Mouse (Mus musculus) stomach, postnatal 0 days (tissue): ENCODE measurements around the gene Cdkn1a. TPM values are rescaled to one million over a fixed set of nuclear protein-coding genes. Genes with fewer than 3 reads are reported as not detected.

Source experiments
- ATAC-seq: fragments of 200-750 bp; cut with Nextera tagmentation; 2 replicates; pipeline ENCODE4 v1.8.0; 2017; ENCODE audit not compliant: low FRiP score, low TSS enrichment
- DNase-seq: peaks from one replicate; pipeline ENCODE4 v3.0.0-alpha.2; 2016; ENCODE audit warnings: low spot score
- H3K27ac ChIP-seq: fragments of 300-500 bp; sonication (generic); replicated peaks from 2 replicates; pipeline ENCODE4 v1.5.1; 2014; ENCODE audit warnings: mild to moderate bottlenecking, control low read depth
- H3K27me3 ChIP-seq: fragments of 300-500 bp; sonication (generic); 2 replicates; pipeline ENCODE4 v1.6.1; 2014; ENCODE audit warnings: low read length; ENCODE audit not compliant: control insufficient read depth, insufficient read depth
- H3K36me3 ChIP-seq: fragments of 300-500 bp; sonication (generic); 2 replicates; pipeline ENCODE4 v1.6.1; 2014; ENCODE audit warnings: low read length, mixed read lengths; ENCODE audit not compliant: control insufficient read depth, insufficient read depth
- H3K4me1 ChIP-seq: fragments of 300-500 bp; sonication (generic); replicated peaks from 2 replicates; pipeline ENCODE4 v1.6.1; 2014; ENCODE audit warnings: antibody characterized with exemption; ENCODE audit not compliant: control insufficient read depth, insufficient read depth
- H3K4me2 ChIP-seq: fragments of 300-500 bp; sonication (generic); replicated peaks from 2 replicates; pipeline ENCODE4 v1.6.1; 2014; ENCODE audit warnings: low read depth, mild to moderate bottlenecking, control low read depth, moderate library complexity
- H3K4me3 ChIP-seq: fragments of 300-500 bp; sonication (generic); 2 replicates; pipeline ENCODE4 v1.5.1; 2014; ENCODE audit warnings: low read depth, low read length, control low read depth
- H3K9ac ChIP-seq: fragments of 300-500 bp; sonication (generic); 2 replicates; pipeline ENCODE4 v1.6.1; 2014; ENCODE audit warnings: mild to moderate bottlenecking, low read length, control low read depth, mixed read lengths
- H3K9me3 ChIP-seq: fragments of 300-500 bp; sonication (generic); 2 replicates; pipeline ENCODE4 v1.6.1; 2016; ENCODE audit warnings: low read length; ENCODE audit not compliant: control insufficient read depth
- CTCF ChIP-seq: IDR thresholded peaks from 2 replicates; pipeline ENCODE4 v1.5.1; 2016; ENCODE audit warnings: antibody characterized with exemption, low read depth, mild to moderate bottlenecking, moderate library complexity
- EP300 ChIP-seq: optimal IDR thresholded peaks from 2 replicates; pipeline ENCODE3; 2016; ENCODE audit warnings: antibody characterized with exemption
- WGBS: fragments of 180-500 bp; shearing (Covaris S2); extraction: QIAGEN DNeasy Blood & Tissue Kit; methylation state at CpG from one replicate; pipeline ENCODE4 v1.1.7; 2014; 5-methylcytosine and 5-hydroxymethylcytosine counted together
- polyA plus RNA-seq: library from polyadenylated mRNA; unstranded; fragments of >200 nt; fragmentation: Nextera tagmentation; extraction: Ambion mirVana; gene quantifications from 2 replicates; pipeline ENCODE4 v1.2.1, GENCODE M21; 2015

Gene Cdkn1a
- polyA plus RNA-seq, 1 experiment from 2014 or later = 484 TPM

DNA sequence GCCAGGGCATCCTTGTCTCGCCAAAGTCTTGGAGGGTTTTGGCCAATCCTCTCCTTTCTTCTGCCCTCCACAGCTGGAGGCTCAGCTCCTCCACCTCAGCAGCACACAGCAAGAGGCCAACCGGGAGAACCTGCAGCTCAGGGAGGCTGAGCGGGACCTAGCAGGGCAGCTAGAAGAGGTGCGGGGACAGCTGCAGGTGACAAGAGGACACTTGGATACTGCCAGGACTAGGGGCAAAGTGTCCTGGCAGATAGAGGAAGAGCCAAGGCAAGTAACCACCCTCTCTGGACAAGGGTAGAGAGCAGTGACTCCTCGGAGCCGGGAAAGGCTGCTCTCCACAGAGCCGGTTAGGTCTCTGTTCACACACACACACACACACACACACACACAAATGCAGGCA is 47.1 kb downstream of the Cdkn1a start:
- Histone ChIP-seq H3K36me3 (no peaks in the 10 kb centered on the region), H3K9me3 (no peaks in the 10 kb centered on the region), H3K4me1 (peaks cover 12% of the 10 kb centered on the region; the same call in 1 of the 2 replicates), H3K4me2 (no peak overlapping the region), H3K4me3 (no peak overlapping the region), H3K9ac (no peak overlapping the region), H3K27ac (no peak overlapping the region), H3K27me3 (no peaks in the 10 kb centered on the region)
- ATAC-seq = no peak
- TF ChIP-seq CTCF (no peak), EP300 (no peak)
- no peak for DNase-seq
- 76% methylated on average over 7 of the region's 7 CpGs for WGBS

DNA sequence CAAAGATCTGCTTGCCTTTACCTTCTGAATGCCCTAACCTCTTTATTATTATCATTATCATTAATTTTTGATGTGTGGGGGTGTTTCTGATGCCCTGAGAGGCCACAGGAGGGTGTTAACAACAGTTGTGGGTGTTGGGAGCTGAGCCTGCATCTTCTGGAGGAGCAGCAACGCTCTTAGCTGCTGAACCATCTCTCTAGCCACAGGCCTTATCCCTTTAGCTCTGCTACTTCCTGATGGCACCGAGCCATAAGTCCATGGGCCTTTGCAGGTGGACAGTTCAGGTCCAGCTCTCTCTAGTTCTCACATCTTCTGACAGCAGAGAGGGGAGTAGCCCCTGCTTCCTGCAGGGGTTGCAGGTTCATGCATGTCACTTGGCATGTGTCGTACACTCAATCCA is 50.8 kb downstream of the Cdkn1a start:
- TF ChIP-seq EP300 = no peak
- TF ChIP-seq CTCF = no peak

GRCm38 (mm10) chr17:29143266-29143665 is 52.5 kb downstream of the Cdkn1a start:
- Histone ChIP-seq H3K4me1 (0 out of 2 replicates have a peak, but pooled peaks cover 3% of the 10 kb centered on the region), H3K4me3 (no peak overlapping the region), H3K36me3 (no peaks in the 10 kb centered on the region), H3K27me3 (no peaks in the 10 kb centered on the region), H3K9ac (no peak overlapping the region), H3K4me2 (no peak overlapping the region), H3K27ac (no peak overlapping the region), H3K9me3 (no peaks in the 10 kb centered on the region)
- ATAC-seq (no peak), DNase-seq (no peak)
- TF ChIP-seq CTCF = no peak
- no peak for TF ChIP-seq EP300
- WGBS = 80% methylated on average over 8 of the region's 8 CpGs

More for the DNA sequence above, 50.8 kb downstream of the Cdkn1a start:
- no peaks in the 10 kb centered on the region for H3K9me3 ChIP-seq
- H3K36me3 ChIP-seq = no peaks in the 10 kb centered on the region
- no peak overlapping the region for H3K4me3 ChIP-seq
- no peak for DNase-seq
- ATAC-seq = no peak
- no peaks in the 10 kb centered on the region for H3K27me3 ChIP-seq
- WGBS = 75% methylated on average over 3 of the region's 3 CpGs
- no peak overlapping the region for H3K4me2 ChIP-seq
- H3K27ac ChIP-seq = no peak overlapping the region
- no peak overlapping the region for H3K9ac ChIP-seq
- peaks cover under 1% of the 10 kb centered on the region; the same call in 1 of the 2 replicates for H3K4me1 ChIP-seq

- no peaks in the 10 kb centered on the region for H3K27me3 ChIP-seq
- H3K4me3 ChIP-seq = no peak overlapping the region
- WGBS = 92% methylated on average over 12 of the region's 12 CpGs
- no peak overlapping the region for H3K9ac ChIP-seq
- no peak overlapping the region for H3K4me2 ChIP-seq
- TF ChIP-seq CTCF (no peak), EP300 (no peak)
- 0 out of 2 replicates have a peak, but pooled peaks cover 3% of the 10 kb centered on the region for H3K4me1 ChIP-seq
- no peaks in the 10 kb centered on the region for H3K9me3 ChIP-seq
- no peak for ATAC-seq
- no peak overlapping the region for H3K27ac ChIP-seq
- no peaks in the 10 kb centered on the region for H3K36me3 ChIP-seq
- no peak for DNase-seq
These were observed 54.3 kb downstream of the Cdkn1a start for GRCm38 (mm10) chr17:29145101-29145500.

- Histone ChIP-seq H3K27me3 (no peaks in the 10 kb centered on the region), H3K36me3 (no peaks in the 10 kb centered on the region), H3K27ac (no peak overlapping the region), H3K9me3 (no peaks in the 10 kb centered on the region), H3K9ac (no peak overlapping the region), H3K4me1 (0 out of 2 replicates have a peak, but pooled peaks cover 3% of the 10 kb centered on the region), H3K4me2 (no peak overlapping the region), H3K4me3 (no peak overlapping the region)
- ATAC-seq (no peak), DNase-seq (no peak)
- 84% methylated on average over 14 of the region's 14 CpGs for WGBS
- TF ChIP-seq EP300 (no peak), CTCF (no peak)
These were observed 56.5 kb downstream of the Cdkn1a start for GRCm38 (mm10) chr17:29147273-29147672.

DNA sequence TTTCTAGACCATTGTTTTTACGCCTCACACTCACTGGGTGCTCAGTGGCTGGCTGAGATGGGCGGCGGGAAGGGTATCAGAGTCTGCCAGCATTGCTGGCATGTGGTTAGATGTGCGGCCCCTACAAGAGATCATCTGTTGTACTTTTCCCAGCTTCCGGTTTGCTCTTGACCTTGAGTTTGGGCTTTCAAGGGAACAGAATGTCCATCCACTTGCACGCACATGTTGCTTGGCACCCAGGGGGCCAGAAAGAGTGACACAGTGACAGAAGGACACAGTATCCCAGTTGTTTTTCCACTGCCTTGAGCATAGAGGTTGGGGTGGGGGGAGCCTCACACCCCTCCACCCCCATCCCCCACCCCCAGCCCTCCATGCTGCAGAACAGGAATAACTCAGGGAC is 57.0 kb downstream of the Cdkn1a start:
- ATAC-seq = no peak
- WGBS = 81% methylated on average over 6 of the region's 6 CpGs

More for the DNA sequence above, 57.0 kb downstream of the Cdkn1a start:
- H3K9ac ChIP-seq = no peak overlapping the region
- H3K9me3 ChIP-seq = no peaks in the 10 kb centered on the region
- no peak overlapping the region for H3K27ac ChIP-seq
- DNase-seq = no peak
- H3K4me3 ChIP-seq = no peak overlapping the region
- 0 out of 2 replicates have a peak, but pooled peaks cover 3% of the 10 kb centered on the region for H3K4me1 ChIP-seq
- TF ChIP-seq EP300 (no peak), CTCF (no peak)
- H3K4me2 ChIP-seq = no peak overlapping the region
- H3K36me3 ChIP-seq = no peaks in the 10 kb centered on the region
- no peaks in the 10 kb centered on the region for H3K27me3 ChIP-seq
